Mouse (Mus musculus) CH12.LX (cell line): ENCODE measurements around the gene Ypel1. TPM values are rescaled to one million over a fixed set of nuclear protein-coding genes. Genes with fewer than 3 reads are reported as not detected.

Experiments
- DNase-seq: peaks from one replicate; pipeline ENCODE4 v3.0.0-alpha.2; 2013; ENCODE audit errors: extremely low read depth
- H3K27ac ChIP-seq: 2 replicates; pipeline ENCODE4 v1.5.1; 2012; ENCODE audit warnings: low read depth, mild to moderate bottlenecking, control low read depth, moderate library complexity; ENCODE audit not compliant: insufficient read depth
- H3K27me3 ChIP-seq: replicated peaks from 2 replicates; pipeline ENCODE3; 2012; ENCODE audit warnings: inconsistent platforms
- H3K36me3 ChIP-seq, 2 experiments: replicated peaks in 1 of 2; 2 replicates each; pipeline versions ENCODE3 to v1.6.1; 2012; ENCODE audit warnings: inconsistent platforms in 1 of 2, low read length in 1 of 2, mild to moderate bottlenecking in 1 of 2, mixed read lengths in 1 of 2, moderate library complexity in 1 of 2; ENCODE audit not compliant: control insufficient read depth in 1 of 2, insufficient read depth in 1 of 2
- H3K4me1 ChIP-seq, 2 experiments: 2 replicates each; pipeline ENCODE4 v1.6.1; 2012; ENCODE audit warnings: inconsistent platforms in 1 of 2, moderate library complexity in 1 of 2; ENCODE audit not compliant: insufficient read depth in 2 of 2, control insufficient read depth in 1 of 2
- H3K4me2 ChIP-seq: 2 replicates; pipeline ENCODE4 v1.6.1; 2012; ENCODE audit warnings: low read depth, mild to moderate bottlenecking, control low read depth; ENCODE audit not compliant: poor library complexity, insufficient read depth, severe bottlenecking
- H3K4me3 ChIP-seq, 3 experiments: fragments of 150-350 bp in 1 of 3; sonication (generic) in 1 of 3; replicated peaks in 1 of 3; 2 replicates each; pipeline versions ENCODE3 to v1.5.1; 2011 to 2012; ENCODE audit warnings: low read depth in 2 of 3, low read length in 2 of 3, mild to moderate bottlenecking in 2 of 3, moderate library complexity in 2 of 3, control low read depth in 1 of 3, improper control_type of control experiment in 1 of 3, inconsistent platforms in 1 of 3, mixed read lengths in 1 of 3; ENCODE audit not compliant: poor library complexity in 1 of 3
- H3K79me2 ChIP-seq: replicated peaks from 2 replicates; pipeline ENCODE4 v1.6.1; 2012; ENCODE audit warnings: mild to moderate bottlenecking, moderate library complexity; ENCODE audit not compliant: control insufficient read depth, poor library complexity, insufficient read depth, severe bottlenecking; ENCODE audit errors: extremely low read depth
- H3K9ac ChIP-seq: 2 replicates; pipeline ENCODE4 v1.6.1; 2012; ENCODE audit warnings: low read depth, mild to moderate bottlenecking, control low read depth, moderate library complexity; ENCODE audit not compliant: insufficient read depth
- H3K9me3 ChIP-seq: replicated peaks from 2 replicates; pipeline ENCODE3; 2012; ENCODE audit warnings: low read length, inconsistent platforms, mixed read lengths
- BHLHE40 ChIP-seq: IDR thresholded peaks from 2 replicates; pipeline ENCODE4 v1.6.1; 2011; ENCODE audit warnings: mild to moderate bottlenecking, low read depth, low read length, improper control_type of control experiment
- CHD1 ChIP-seq: IDR thresholded peaks from 2 replicates; pipeline ENCODE4 v1.6.1; 2012; ENCODE audit warnings: low read depth, low read length, improper control_type of control experiment, inconsistent platforms
- CHD2 ChIP-seq: IDR thresholded peaks from 2 replicates; pipeline ENCODE4 v1.6.1; 2011; ENCODE audit warnings: low read length, improper control_type of control experiment
- CTCF ChIP-seq, 2 experiments: IDR thresholded peaks in 1 of 2; conservative IDR thresholded peaks in 1 of 2; 2 replicates each; pipeline ENCODE4 v1.5.1; 2011 to 2012; ENCODE audit warnings: low read depth in 2 of 2, low read length in 2 of 2, improper control_type of control experiment in 1 of 2, inconsistent platforms in 1 of 2, mild to moderate bottlenecking in 1 of 2, moderate library complexity in 1 of 2
- ELF1 ChIP-seq: IDR thresholded peaks from 2 replicates; pipeline ENCODE4 v1.6.1; 2014; ENCODE audit warnings: low read depth, mild to moderate bottlenecking, inconsistent platforms, low read length, improper control_type of control experiment
- EP300 ChIP-seq: IDR thresholded peaks from 2 replicates; pipeline ENCODE4 v1.6.1; 2011; ENCODE audit warnings: low read length, improper control_type of control experiment
- ETS1 ChIP-seq: conservative IDR thresholded peaks from 2 replicates; pipeline ENCODE4 v1.6.1; 2012; ENCODE audit warnings: low read depth, mild to moderate bottlenecking, inconsistent platforms, low read length, improper control_type of control experiment, moderate library complexity
- IRF4 ChIP-seq: IDR thresholded peaks from 2 replicates; pipeline ENCODE4 v1.6.1; 2014; ENCODE audit warnings: low read depth, mild to moderate bottlenecking, inconsistent platforms, low read length, improper control_type of control experiment
- JUN ChIP-seq: IDR thresholded peaks from 2 replicates; pipeline ENCODE4 v1.6.1; 2011; ENCODE audit warnings: low read depth, mild to moderate bottlenecking, low read length, improper control_type of control experiment, moderate library complexity; ENCODE audit not compliant: insufficient read depth
- MAFK ChIP-seq: IDR thresholded peaks from 2 replicates; pipeline ENCODE4 v1.6.1; 2011; ENCODE audit warnings: low read length, improper control_type of control experiment; ENCODE audit not compliant: insufficient replicate concordance
- MAX ChIP-seq: IDR thresholded peaks from 2 replicates; pipeline ENCODE4 v1.6.1; 2011; ENCODE audit warnings: low read length, improper control_type of control experiment
- MAZ ChIP-seq: IDR thresholded peaks from 2 replicates; pipeline ENCODE4 v1.6.1; 2012; ENCODE audit warnings: low read depth, mild to moderate bottlenecking, inconsistent platforms, low read length, improper control_type of control experiment, moderate library complexity
- MXI1 ChIP-seq: IDR thresholded peaks from 2 replicates; pipeline ENCODE4 v1.6.1; 2011; ENCODE audit warnings: mild to moderate bottlenecking, low read depth, low read length, improper control_type of control experiment
- NELFE ChIP-seq: IDR thresholded peaks from 2 replicates; pipeline ENCODE4 v1.6.1; 2011; ENCODE audit warnings: low read depth, low read length, improper control_type of control experiment
- POLR2A ChIP-seq: IDR thresholded peaks from 2 replicates; pipeline ENCODE4 v1.6.1; 2011; ENCODE audit warnings: low read depth, mild to moderate bottlenecking, improper control_type of control experiment, low read length
- POLR2AphosphoS2 ChIP-seq: IDR thresholded peaks from 2 replicates; pipeline ENCODE4 v1.6.1; 2011; ENCODE audit warnings: low read depth, low read length, improper control_type of control experiment
- RAD21 ChIP-seq: IDR thresholded peaks from 2 replicates; pipeline ENCODE4 v1.6.1; 2011; ENCODE audit warnings: low read depth, mild to moderate bottlenecking, low read length, improper control_type of control experiment, moderate library complexity
- RCOR1 ChIP-seq: conservative IDR thresholded peaks from 2 replicates; pipeline ENCODE4 v1.6.1; 2012; ENCODE audit warnings: low read depth, mild to moderate bottlenecking, inconsistent platforms, low read length, improper control_type of control experiment
- TBP ChIP-seq: conservative IDR thresholded peaks from 2 replicates; pipeline ENCODE4 v1.6.1; 2011; ENCODE audit warnings: low read depth, low read length, improper control_type of control experiment
- UBTF ChIP-seq: IDR thresholded peaks from 2 replicates; pipeline ENCODE4 v1.6.1; 2012; ENCODE audit warnings: low read depth, mild to moderate bottlenecking, inconsistent platforms, low read length, improper control_type of control experiment, moderate library complexity
- USF1 ChIP-seq: IDR thresholded peaks from 2 replicates; pipeline ENCODE4 v1.6.1; 2014; ENCODE audit warnings: low read depth, mild to moderate bottlenecking, inconsistent platforms, low read length, improper control_type of control experiment
- ZC3H11A ChIP-seq: IDR thresholded peaks from 2 replicates; pipeline ENCODE4 v1.6.1; 2012; ENCODE audit warnings: low read depth, mild to moderate bottlenecking, inconsistent platforms, low read length, improper control_type of control experiment
- ZKSCAN1 ChIP-seq: IDR thresholded peaks from 2 replicates; pipeline ENCODE4 v1.6.1; 2012; ENCODE audit warnings: low read depth, inconsistent platforms, low read length, improper control_type of control experiment, borderline replicate concordance
- ZMIZ1 ChIP-seq: IDR thresholded peaks from 2 replicates; pipeline ENCODE4 v1.6.1; 2012; ENCODE audit warnings: low read depth, mild to moderate bottlenecking, inconsistent platforms, low read length, improper control_type of control experiment
- ZNF384 ChIP-seq: IDR thresholded peaks from 2 replicates; pipeline ENCODE4 v1.6.1; 2012; ENCODE audit warnings: low read depth, low read length, improper control_type of control experiment, inconsistent platforms
- dilution Hi-C: fragments of 300-500 bp; cut with MboI; formaldehyde crosslinking; loops from 2 replicates; pipeline ENCODE4 v1.14.3; 2020; ENCODE audit warnings: low sequenced_read_pairs; ENCODE audit not compliant: extremely low pct_unique_long_range_greater_than_20kb, extremely low pct_ligation_motif_present
- in situ Hi-C: fragments of 300-500 bp; cut with MboI; formaldehyde crosslinking; loops from 3 replicates; pipeline ENCODE4 v1.14.3; 2019; ENCODE audit warnings: low sequenced_read_pairs, low pct_ligation_motif_present, low pct_unique_long_range_greater_than_20kb, mixed read lengths
- polyA plus RNA-seq: library from polyadenylated mRNA; unstranded; fragments of >175 nt; gene quantifications from 2 replicates; pipeline ENCODE4 v1.2.1, GENCODE M21; 2012; ENCODE audit warnings: low read depth; ENCODE audit not compliant: insufficient read length
- total RNA-seq, 2 experiments: library from RNA; depleted of rRNA; stranded (reverse); fragments of 300-350 nt in 1 of 2; fragments of >200 nt in 1 of 2; gene quantifications; 2 replicates each; pipeline ENCODE4 v1.2.3; 2012 to 2014

Gene Ypel1
- total and polyA plus RNA-seq, 3 experiments: 0.21 to 1.5 (median 0.83) TPM

- Histone ChIP-seq H3K4me1 (no peaks in the 10 kb centered on the region), H3K4me3 (no peak overlapping the region), H3K4me2 (no peak overlapping the region), H3K27me3 (no peaks in the 10 kb centered on the region), H3K36me3 (peaks cover 65 to 91% of the 10 kb centered on the region in 2 experiments), H3K79me2 (0 out of 2 replicates have a peak, but pooled peaks cover 2% of the 10 kb centered on the region), H3K9ac (no peak overlapping the region), H3K27ac (no peak overlapping the region), H3K9me3 (no peaks in the 10 kb centered on the region)
- in situ Hi-C loops: no loop called here
- TF ChIP-seq RCOR1 (no peak), ELF1 (no peak), MAZ (no peak), IRF4 (no peak), NELFE (no peak), EP300 (no peak), CHD1 (no peak), ZKSCAN1 (no peak), TBP (no peak), CHD2 (no peak), RAD21 (no peak), MXI1 (no peak), POLR2AphosphoS2 (no peak), ZMIZ1 (no peak), CTCF (conservative IDR thresholded peaks at IDR 0.05 in 1 of 2, IDR thresholded peaks at IDR 0.05 in 1 of 2; ENCODE audit: low read depth in 2 of 2, low read length in 2 of 2) (no peak), POLR2A (no peak), UBTF (no peak)
- dilution Hi-C loops: no loop called here
- no peak for DNase-seq
Observed at GRCm38 (mm10) chr16:17102630-17103220, 33.2 kb downstream of the Ypel1 start.

- Histone ChIP-seq H3K36me3 (peaks cover 58 to 89% of the 10 kb centered on the region in 2 experiments), H3K9me3 (no peaks in the 10 kb centered on the region), H3K4me2 (no peak overlapping the region), H3K79me2 (peaks cover 15% of the 10 kb centered on the region), H3K4me1 (peaks cover 2 to 6% of the 10 kb centered on the region in 2 experiments; a peak in 2 of 4 replicates), H3K9ac (no peak overlapping the region), H3K4me3 (no peak overlapping the region), H3K27me3 (no peaks in the 10 kb centered on the region), H3K27ac (no peak overlapping the region)
- in situ Hi-C loops (no loop called here), dilution Hi-C loops (no loop called here)
- TF ChIP-seq MAX (no peak), POLR2AphosphoS2 (no peak), RCOR1 (no peak), ZC3H11A (no peak), ZNF384 (no peak), BHLHE40 (no peak), CHD2 (no peak), JUN (no peak), ELF1 (no peak), USF1 (no peak), ETS1 (no peak), MAFK (no peak)
- no peak for DNase-seq
Observed at GRCm38 (mm10) chr16:17104600-17104999, 35.1 kb downstream of the Ypel1 start.
